Mouse (Mus musculus) erythroid progenitor cell, adult 5-6 weeks (primary cell): ENCODE results near the gene Ncf2. TPM values are rescaled to one million over a fixed set of nuclear protein-coding genes. Genes with fewer than 3 reads are reported as not detected.

Source experiments
- ATAC-seq: replicated peaks from 2 replicates; pipeline ENCODE4 v1.8.0; 2016; ENCODE audit warnings: moderate number of reproducible peaks, mild to moderate bottlenecking, moderate TSS enrichment, inconsistent platforms; ENCODE audit not compliant: poor library complexity, low FRiP score, severe bottlenecking
- total RNA-seq, 2 experiments: library from RNA; stranded (forward) in 1 of 2; stranded (reverse) in 1 of 2; fragments of 150-400 nt in 1 of 2; fragments of 186-747, 209-891 nt in 1 of 2; gene quantifications; 2 replicates each; pipeline versions ENCODE4 v1.2.3 to v1.2.4; 2015 to 2017; ENCODE audit warnings: low replicate concordance in 2 of 2

Gene Ncf2
- total RNA-seq, 2 experiments from 2014 or later = 21.6 to 28.9 TPM

DNA sequence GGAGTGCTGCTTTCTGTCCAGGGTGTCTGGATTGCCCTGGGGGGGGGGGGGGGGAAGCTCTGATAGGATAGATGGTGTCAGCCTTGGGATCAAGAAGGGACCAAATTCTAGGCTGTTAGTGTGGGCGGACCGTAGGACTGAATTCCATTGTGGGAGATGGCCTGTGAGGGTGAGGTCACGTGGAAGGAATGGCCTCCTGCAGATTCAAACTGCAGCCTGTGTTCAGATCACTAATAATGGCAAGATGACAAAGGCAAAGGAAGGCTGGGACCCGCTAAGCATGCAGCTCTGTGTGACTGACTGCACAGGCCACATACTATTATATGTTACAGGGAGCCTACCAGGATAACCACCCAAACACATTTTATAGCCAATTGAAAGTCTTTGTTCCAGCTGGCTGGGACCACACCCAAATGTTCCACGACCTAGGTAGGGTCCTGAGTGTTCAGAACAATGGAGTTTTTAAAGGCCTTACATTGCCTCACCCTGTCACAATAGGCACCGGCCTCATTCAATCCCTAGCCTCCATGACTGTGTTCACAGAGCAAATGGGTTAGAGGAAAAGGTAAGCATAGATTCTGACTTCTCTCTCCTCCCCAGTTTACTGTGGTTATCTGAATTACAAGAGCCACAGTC lies 6.4 kb upstream of the Ncf2 start:
- ATAC-seq = no peak

DNA sequence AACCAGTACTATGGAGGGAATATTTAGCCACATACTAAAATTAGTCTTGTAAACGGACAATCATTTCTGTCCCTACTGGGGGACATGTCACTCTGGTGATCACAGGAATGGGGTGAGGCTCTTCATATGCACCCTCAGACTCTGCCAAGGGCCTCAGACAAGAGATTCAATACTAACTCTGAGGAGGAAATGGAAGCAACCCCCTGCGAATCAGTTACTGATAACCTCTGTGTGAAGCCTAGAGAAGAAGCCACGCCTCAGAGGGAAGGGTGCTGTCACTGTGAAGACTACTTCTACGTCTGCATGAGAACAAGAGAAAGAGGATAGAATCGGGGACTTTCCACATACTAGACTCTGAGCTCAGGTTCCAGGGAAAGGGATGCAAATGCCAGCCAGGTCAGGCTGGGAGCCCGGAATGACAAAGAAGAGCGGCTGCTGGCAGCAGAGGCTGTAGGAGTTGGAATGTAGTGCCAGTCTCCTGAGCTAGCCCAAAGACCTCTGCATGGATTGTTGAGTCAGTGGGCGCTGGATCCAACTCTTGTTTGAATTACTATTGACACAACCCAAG lies 4.2 kb upstream of the Ncf2 start:
- ATAC-seq = no peak

DNA sequence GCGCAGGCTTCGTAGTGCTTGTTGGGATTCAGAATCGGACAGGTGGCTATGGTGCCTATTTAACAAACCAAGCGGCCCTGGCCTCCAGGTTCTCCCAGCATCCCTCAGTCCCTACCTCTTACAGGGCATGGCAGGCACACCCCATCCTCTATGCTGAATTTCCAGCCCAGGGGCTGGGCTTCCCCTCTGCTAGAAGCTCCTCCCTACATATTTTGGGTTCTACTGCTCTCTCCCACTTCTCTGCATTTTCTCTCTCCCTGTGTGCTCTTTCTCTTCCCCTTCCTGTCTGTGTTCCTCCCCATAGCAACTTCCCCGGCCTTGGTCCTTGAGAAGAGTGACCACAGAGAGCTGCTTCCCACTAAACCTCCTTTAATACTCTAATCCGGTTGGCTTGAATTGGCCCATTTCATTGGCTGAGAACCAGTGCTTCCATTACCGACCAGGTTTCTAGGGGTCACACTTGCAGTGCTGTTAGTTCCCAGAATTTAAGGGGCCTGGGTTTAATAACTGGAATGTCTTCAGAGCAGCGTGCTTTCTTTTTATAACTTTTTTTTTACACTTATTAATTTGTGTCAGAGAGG lies 3.2 kb upstream of the Ncf2 start:
- ATAC-seq = no peak

- no peak for ATAC-seq
These were observed 1.9 kb upstream of the Ncf2 start for GRCm38 (mm10) chr1:152798125-152798524.

GRCm38 (mm10) chr1:152800633-152801176 lies 711 bp downstream of the Ncf2 start:
- no peak for ATAC-seq

- no peak for ATAC-seq
These were observed 4.9 kb downstream of the Ncf2 start for GRCm38 (mm10) chr1:152804907-152805306.

- ATAC-seq = no peak
These were observed 7.8 kb downstream of the Ncf2 start for GRCm38 (mm10) chr1:152807619-152808391.

DNA sequence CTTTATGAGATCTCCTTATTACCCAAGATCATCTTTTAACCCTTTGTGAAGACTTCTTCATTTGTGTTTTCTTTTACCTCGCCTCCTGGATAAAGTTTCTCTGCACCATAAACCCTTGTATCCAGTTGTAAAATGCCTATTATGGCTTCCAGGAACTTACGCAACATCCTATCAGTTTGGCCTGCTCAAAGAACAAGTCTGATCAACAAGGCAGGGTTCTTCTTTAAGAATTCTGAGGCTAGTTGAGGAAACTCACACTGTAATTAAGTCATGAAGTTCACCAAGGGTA lies 8.3 kb downstream of the Ncf2 start:
- ATAC-seq = no peak

GRCm38 (mm10) chr1:152809541-152810252 lies 9.7 kb downstream of the Ncf2 start:
- no peak for ATAC-seq

- no peak for ATAC-seq
These were observed 10.8 kb downstream of the Ncf2 start for GRCm38 (mm10) chr1:152810533-152811439.

- peak; percentile 58; the same call in 1 of the 2 replicates for ATAC-seq
These were observed 15.3 kb downstream of the Ncf2 start for GRCm38 (mm10) chr1:152815265-152815701.

DNA sequence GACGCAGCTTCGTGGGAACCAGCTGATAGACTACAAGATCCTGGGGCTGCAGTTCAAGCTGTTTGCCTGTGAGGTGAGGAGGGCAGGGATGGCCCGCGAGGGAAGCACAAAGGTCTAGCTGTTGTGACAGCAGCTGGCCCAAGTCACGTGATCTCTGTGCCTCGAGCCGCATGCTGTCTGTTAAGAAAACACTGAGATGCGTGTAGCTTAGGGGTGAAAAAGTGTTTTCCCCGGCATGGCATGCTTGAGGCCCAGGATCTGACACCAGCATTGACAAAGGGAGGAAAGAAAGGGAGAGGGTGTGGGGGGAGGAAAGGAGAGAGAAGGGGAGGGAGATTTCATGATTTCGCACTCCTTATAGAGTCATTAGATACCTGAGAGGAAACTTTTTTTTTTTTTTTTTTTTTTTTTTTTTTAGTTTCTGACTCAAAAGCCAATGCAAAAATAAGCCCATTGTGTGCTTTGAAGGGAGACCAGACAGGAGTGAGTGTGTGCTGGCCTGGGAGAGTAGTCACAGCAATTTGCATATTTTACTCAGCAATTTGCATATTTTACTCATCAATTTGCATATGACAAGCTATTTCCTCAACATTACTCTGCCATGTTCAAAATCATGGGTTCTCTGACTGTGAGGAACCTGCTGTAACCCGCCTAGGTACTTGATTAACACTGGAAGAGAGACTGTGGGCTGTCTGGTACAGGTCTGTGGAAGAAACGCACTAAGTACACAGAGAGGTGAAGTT lies 17.2 kb downstream of the Ncf2 start:
- no peak for ATAC-seq

DNA sequence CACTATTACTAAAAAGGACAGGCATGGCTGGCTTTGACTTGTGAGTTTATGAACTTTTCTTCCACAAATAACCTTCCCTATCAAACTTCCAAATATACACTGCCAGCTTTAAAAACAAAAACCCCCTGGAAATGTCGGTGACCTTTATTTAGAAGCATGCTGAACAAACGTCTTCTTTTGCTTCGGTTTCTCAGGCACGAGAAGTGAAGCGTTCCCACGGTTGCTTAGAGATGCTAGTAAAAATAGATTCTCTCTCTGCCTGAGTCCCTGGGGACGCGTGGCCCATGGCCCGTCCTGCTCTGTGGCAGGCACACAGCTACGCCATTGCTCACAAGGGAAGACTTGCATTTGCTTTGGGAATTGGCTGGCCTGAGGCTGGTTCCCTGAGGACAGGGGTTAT lies 17.8 kb downstream of the Ncf2 start:
- no peak for ATAC-seq

DNA sequence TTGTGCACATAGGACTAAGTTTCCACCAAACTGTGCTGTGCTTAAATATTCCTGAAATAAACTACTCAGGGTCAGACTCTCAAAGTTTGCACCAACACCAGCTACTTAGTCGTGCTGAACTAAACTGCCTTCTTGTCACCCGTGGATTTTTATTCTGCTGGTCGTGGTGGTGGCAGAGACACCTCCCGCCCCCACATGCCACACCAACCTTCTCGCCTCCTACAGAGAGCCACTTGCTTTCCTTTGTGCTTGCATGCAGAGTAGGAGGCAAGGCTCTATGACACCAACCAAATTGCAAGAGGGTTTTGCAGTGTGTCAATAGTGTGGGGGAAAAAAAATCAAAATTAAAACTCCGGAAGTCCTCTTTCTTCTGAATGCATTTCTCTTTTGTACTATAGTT lies 19.6 kb downstream of the Ncf2 start:
- no peak for ATAC-seq

- no peak for ATAC-seq
These were observed 21.1 kb downstream of the Ncf2 start for GRCm38 (mm10) chr1:152820911-152821695.

DNA sequence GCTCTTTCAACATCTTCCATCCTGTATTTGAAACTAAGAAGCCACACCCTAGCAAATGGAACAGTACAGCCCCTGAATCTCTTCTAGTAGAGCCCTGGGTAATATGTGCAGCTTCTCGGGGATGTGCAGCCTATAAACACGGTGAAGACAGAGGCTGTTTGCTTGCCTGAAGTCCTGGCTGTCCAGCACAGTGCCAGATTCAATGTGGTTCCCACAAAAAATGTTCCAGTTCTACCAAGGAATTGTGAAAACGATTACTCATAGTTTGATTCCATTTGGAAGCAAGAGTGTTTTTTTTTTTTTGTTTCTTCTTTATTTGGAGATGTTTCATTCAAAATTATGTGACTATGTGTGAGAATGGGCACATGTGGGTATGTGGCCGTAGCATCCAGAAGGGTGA lies 21.8 kb downstream of the Ncf2 start:
- ATAC-seq = no peak

DNA sequence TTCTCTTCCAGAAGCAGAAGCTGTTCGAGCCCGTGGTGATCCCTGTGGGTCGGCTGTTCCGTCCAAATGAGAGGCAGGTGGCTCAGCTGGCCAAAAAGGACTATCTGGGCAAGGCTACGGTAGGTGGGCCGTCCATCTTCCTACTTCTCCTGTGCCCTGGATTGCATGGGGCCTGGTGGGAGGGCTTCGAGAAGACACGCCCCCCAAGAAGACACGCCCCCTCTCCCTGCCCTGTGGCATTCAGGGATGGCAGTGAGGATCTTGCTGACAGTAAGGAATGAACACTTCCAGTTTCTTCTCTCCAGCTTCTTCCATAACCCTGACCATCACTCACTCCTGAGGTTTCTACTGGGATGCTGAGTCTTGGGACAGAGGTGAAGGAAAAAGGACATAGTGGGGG lies 24.2 kb downstream of the Ncf2 start:
- ATAC-seq = no peak

- no peak for ATAC-seq
These were observed 26.5 kb downstream of the Ncf2 start for GRCm38 (mm10) chr1:152826446-152826845.
